In genomic region chr9:14839970-14840369, GRCm38 (mm10) we compare ENCODE assay signal across 22 mouse cellular contexts. TPM values are rescaled to one million over a fixed set of nuclear protein-coding genes. Genes with fewer than 3 reads are reported as not detected.
DNase-seq lines count a peak whose midpoint lies in the region; ATAC-seq and TF ChIP-seq lines count a peak whose summit lies in the region.
"Had no signal": no experiment of that assay in that cellular context is flagged by ENCODE, and none has a peak within 500 bp of the region (broad histone marks: within the 10 kb centered on the region; RNA-seq: fewer than 3 reads in every experiment).

No protein-coding gene starts in this region.

- 81% methylated on average over 5 of the region's 5 CpGs for WGBS in forebrain, embryonic 16.5 days
- 60% methylated on average over 5 of the region's 5 CpGs for WGBS in forebrain, postnatal 0 days
- 87% methylated on average over 5 of the region's 5 CpGs for WGBS in heart, postnatal 0 days
- 82% methylated on average over 5 of the region's 5 CpGs for WGBS in heart, adult 2 months
- WGBS in midbrain, embryonic 14.5 days: 84% methylated on average over 5 of the region's 5 CpGs
- WGBS in midbrain, embryonic 11.5 days: 85% methylated on average over 5 of the region's 5 CpGs

- no peaks in the 10 kb centered on the region for H3K27me3 ChIP-seq in forebrain, embryonic 16.5 days (replicated peaks; ENCODE audit: control insufficient read depth, insufficient read depth, low read length)
- no peaks in the 10 kb centered on the region for H3K27me3 ChIP-seq in forebrain, postnatal 0 days (ENCODE audit: insufficient read depth, low read length)
- H3K27me3 ChIP-seq in heart, postnatal 0 days (ENCODE audit: control insufficient read depth, insufficient read depth, low read length): no peaks in the 10 kb centered on the region
- no peaks in the 10 kb centered on the region for H3K27me3 ChIP-seq in heart, adult 2 months (ENCODE audit: control insufficient read depth, insufficient read depth, low read length)
- no peaks in the 10 kb centered on the region for H3K27me3 ChIP-seq in midbrain, embryonic 14.5 days (ENCODE audit: control insufficient read depth, insufficient read depth, low read length)
- no peaks in the 10 kb centered on the region for H3K27me3 ChIP-seq in midbrain, embryonic 11.5 days (ENCODE audit: control insufficient read depth, insufficient read depth, low read length)
- H3K27me3 ChIP-seq: CH12.LX; embryonic facial prominence, embryonic 13.5 days; forebrain, embryonic 15.5 days; hindbrain, embryonic 15.5 days; Patski had no signal

- no peak overlapping the region for H3K27ac ChIP-seq in forebrain, embryonic 16.5 days (ENCODE audit: low read length)
- no peak overlapping the region for H3K27ac ChIP-seq in forebrain, postnatal 0 days (ENCODE audit: low read depth, low read length)
- no peak overlapping the region for H3K27ac ChIP-seq in heart, postnatal 0 days (ENCODE audit: low read depth)
- no peak overlapping the region for H3K27ac ChIP-seq in heart, adult 2 months
- H3K27ac ChIP-seq in midbrain, embryonic 14.5 days (replicated peaks; ENCODE audit: low read depth, low read length): no peak overlapping the region
- H3K27ac ChIP-seq in midbrain, embryonic 11.5 days (ENCODE audit: low read depth, low read length): no peak overlapping the region
- H3K27ac ChIP-seq: embryonic facial prominence, embryonic 13.5 days; forebrain, embryonic 15.5 days; hindbrain, embryonic 15.5 days had no signal

- H3K4me2 ChIP-seq in forebrain, embryonic 16.5 days (ENCODE audit: low read length): no peak overlapping the region
- no peak overlapping the region for H3K4me2 ChIP-seq in forebrain, postnatal 0 days (ENCODE audit: low read depth)
- no peak overlapping the region for H3K4me2 ChIP-seq in heart, postnatal 0 days (ENCODE audit: low read depth, low read length)
- H3K4me2 ChIP-seq in midbrain, embryonic 14.5 days (ENCODE audit: low read length): no peak overlapping the region
- no peak overlapping the region for H3K4me2 ChIP-seq in midbrain, embryonic 11.5 days
- H3K4me2 ChIP-seq: embryonic facial prominence, embryonic 13.5 days; forebrain, embryonic 15.5 days; hindbrain, embryonic 15.5 days had no signal

- no peak for TF ChIP-seq POLR2A in heart, adult 2 months (IDR thresholded peaks at IDR 0.05; ENCODE audit: insufficient read depth, low read depth, low read length)

- H3K9ac ChIP-seq in forebrain, embryonic 16.5 days (replicated peaks; ENCODE audit: low read depth, low read length): no peak overlapping the region
- no peak overlapping the region for H3K9ac ChIP-seq in forebrain, postnatal 0 days
- no peak overlapping the region for H3K9ac ChIP-seq in heart, postnatal 0 days (replicated peaks; ENCODE audit: low read depth, low read length)
- no peak overlapping the region for H3K9ac ChIP-seq in heart, adult 2 months (ENCODE audit: low read depth, low read length)
- H3K9ac ChIP-seq in midbrain, embryonic 14.5 days (replicated peaks; ENCODE audit: low read length): no peak overlapping the region
- H3K9ac ChIP-seq in midbrain, embryonic 11.5 days (ENCODE audit: low read length): no peak overlapping the region
- H3K9ac ChIP-seq: embryonic facial prominence, embryonic 13.5 days; forebrain, embryonic 15.5 days; hindbrain, embryonic 15.5 days had no signal

- intact Hi-C loops in heart, adult 2 months (cut with DNase I): no loop called here

- peaks cover 2% of the 10 kb centered on the region; the same call in 1 of the 2 replicates for H3K36me3 ChIP-seq in forebrain, embryonic 16.5 days (ENCODE audit: control insufficient read depth, insufficient read depth)
- 0 out of 2 replicates have a peak, but pooled peaks cover 6% of the 10 kb centered on the region for H3K36me3 ChIP-seq in forebrain, postnatal 0 days (ENCODE audit: insufficient read depth)
- peaks cover 12% of the 10 kb centered on the region; the same call in 1 of the 2 replicates for H3K36me3 ChIP-seq in heart, postnatal 0 days (replicated peaks; ENCODE audit: control insufficient read depth, insufficient read depth, low read length)
- H3K36me3 ChIP-seq in heart, adult 2 months (ENCODE audit: control insufficient read depth, insufficient read depth, low read length): no peaks in the 10 kb centered on the region
- 0 out of 2 replicates have a peak, but pooled peaks cover 12% of the 10 kb centered on the region for H3K36me3 ChIP-seq in midbrain, embryonic 14.5 days (ENCODE audit: control insufficient read depth, insufficient read depth, low read length)
- peaks cover 3% of the 10 kb centered on the region; the same call in 1 of the 2 replicates for H3K36me3 ChIP-seq in midbrain, embryonic 11.5 days (ENCODE audit: control insufficient read depth, insufficient read depth, low read length)
- H3K36me3 ChIP-seq: hindbrain, embryonic 15.5 days had no signal

- H3K79me2 ChIP-seq in heart, adult 2 months (replicated peaks; ENCODE audit: control insufficient read depth, insufficient read depth, low read length): no peaks in the 10 kb centered on the region

- no peak for TF ChIP-seq CTCF in forebrain, postnatal 0 days (IDR thresholded peaks at IDR 0.05; ENCODE audit: low read depth)
- no peak for TF ChIP-seq CTCF in heart, postnatal 0 days (IDR thresholded peaks at IDR 0.05; ENCODE audit: low read depth)
- TF ChIP-seq CTCF in heart, adult 2 months (IDR thresholded peaks at IDR 0.05): no peak

- no peak overlapping the region for H3K4me3 ChIP-seq in forebrain, embryonic 16.5 days (replicated peaks; ENCODE audit: low read length)
- H3K4me3 ChIP-seq in forebrain, postnatal 0 days (ENCODE audit: low read depth, low read length): no peak overlapping the region
- no peak overlapping the region for H3K4me3 ChIP-seq in heart, postnatal 0 days (ENCODE audit: low read depth, low read length)
- H3K4me3 ChIP-seq in heart, adult 2 months: no peak overlapping the region
- no peak overlapping the region for H3K4me3 ChIP-seq in midbrain, embryonic 14.5 days (replicated peaks; ENCODE audit: low read depth, low read length)
- no peak overlapping the region for H3K4me3 ChIP-seq in midbrain, embryonic 11.5 days (ENCODE audit: low read depth, low read length)
- H3K4me3 ChIP-seq: embryonic facial prominence, embryonic 13.5 days; forebrain, embryonic 15.5 days; hindbrain, embryonic 15.5 days had no signal

- peaks cover 3% of the 10 kb centered on the region for H3K4me1 ChIP-seq in forebrain, embryonic 16.5 days (replicated peaks; ENCODE audit: control insufficient read depth, insufficient read depth, low read length)
- no peaks in the 10 kb centered on the region for H3K4me1 ChIP-seq in forebrain, postnatal 0 days (ENCODE audit: insufficient read depth)
- no peaks in the 10 kb centered on the region for H3K4me1 ChIP-seq in heart, postnatal 0 days (ENCODE audit: control insufficient read depth, insufficient read depth)
- H3K4me1 ChIP-seq in heart, adult 2 months (ENCODE audit: control insufficient read depth, insufficient read depth, low read length): peaks cover 2% of the 10 kb centered on the region
- no peaks in the 10 kb centered on the region for H3K4me1 ChIP-seq in midbrain, embryonic 14.5 days (ENCODE audit: control insufficient read depth, insufficient read depth, low read length)
- no peaks in the 10 kb centered on the region for H3K4me1 ChIP-seq in midbrain, embryonic 11.5 days (ENCODE audit: control insufficient read depth, insufficient read depth, low read length)

- no peaks in the 10 kb centered on the region for H3K9me3 ChIP-seq in forebrain, embryonic 16.5 days (ENCODE audit: control insufficient read depth, low read length)
- H3K9me3 ChIP-seq in forebrain, postnatal 0 days (ENCODE audit: low read length): no peaks in the 10 kb centered on the region
- H3K9me3 ChIP-seq in heart, postnatal 0 days (replicated peaks; ENCODE audit: control insufficient read depth, low read length): no peaks in the 10 kb centered on the region
- no peaks in the 10 kb centered on the region for H3K9me3 ChIP-seq in midbrain, embryonic 14.5 days (ENCODE audit: control insufficient read depth, low read length)
- H3K9me3 ChIP-seq in midbrain, embryonic 11.5 days (ENCODE audit: control insufficient read depth, low read length): no peaks in the 10 kb centered on the region
- H3K9me3 ChIP-seq: embryonic facial prominence, embryonic 13.5 days; forebrain, embryonic 15.5 days; hindbrain, embryonic 15.5 days had no signal

- no peak for DNase-seq in forebrain, postnatal 0 days
- DNase-seq in heart, postnatal 0 days (ENCODE audit: low spot score): no peak
- no peak for DNase-seq in heart, adult 2 months
- DNase-seq in midbrain, embryonic 14.5 days: no peak
- no peak for DNase-seq in midbrain, embryonic 11.5 days (ENCODE audit: low spot score, missing footprints)
- DNase-seq in layer of hippocampus, adult 18-20 months (ENCODE audit: low spot score in 2 of 2): no peak
- DNase-seq: cerebellum, adult 11-12 months; cerebellum, adult 9-10 months; kidney, adult 18-20 months had no signal

- no peak for TF ChIP-seq EP300 in heart, postnatal 0 days (IDR thresholded peaks at IDR 0.05; ENCODE audit: low read depth)
- no peak for TF ChIP-seq EP300 in heart, adult 2 months (IDR thresholded peaks at IDR 0.05; ENCODE audit: insufficient read depth, low read depth, low read length)

- ATAC-seq in forebrain, embryonic 16.5 days: peak; percentile 24; the same call in 1 of the 2 replicates
- ATAC-seq in forebrain, postnatal 0 days: no peak
- 0 out of 2 replicates have a peak, but pooled peaks have one; percentile 21 for ATAC-seq in heart, postnatal 0 days (ENCODE audit: insufficient read depth, low read depth)
- ATAC-seq in midbrain, embryonic 14.5 days (ENCODE audit: low FRiP score, low TSS enrichment): peak; percentile 44; the same call in 1 of the 2 replicates
- no peak for ATAC-seq in midbrain, embryonic 11.5 days (ENCODE audit: low FRiP score)
- ATAC-seq: activated CD4-positive, CD25-positive, alpha-beta regulatory T cell, adult 4 months; Patski had no signal

RNA-seq across cellular contexts. Expression of gene Gpr83, which starts 20.0 kb away (rescaled TPM):
- 1.4 and 2.0 TPM in 2 replicates for polyA plus RNA-seq in forebrain, embryonic 16.5 days (2015; fragmentation: Nextera tagmentation; extraction: Ambion mirVana)
- 1.8 and 4.0 TPM in 2 replicates for total RNA-seq in forebrain, postnatal 0 days (2014; rRNA removed)
- 2.6 and 2.7 TPM in 2 replicates for polyA plus RNA-seq in forebrain, postnatal 0 days (2015; fragmentation: Nextera tagmentation; extraction: Ambion mirVana)
- 0.15 TPM in 1 of 2 replicates, not detected in the other for total RNA-seq in heart, postnatal 0 days (2014; rRNA removed; ENCODE audit: low replicate concordance)
- polyA plus RNA-seq in heart, postnatal 0 days (2015; fragmentation: Nextera tagmentation; extraction: Ambion mirVana): 0.04 TPM in 1 of 2 replicates, not detected in the other
- not detected for total RNA-seq in heart, adult 2 months (2021)
- 0.14 and 0.15 TPM in 2 replicates for polyA plus RNA-seq in heart, adult 2 months (2012; rRNA removed)
- polyA plus RNA-seq in midbrain, embryonic 14.5 days (2014; fragmentation: Nextera tagmentation; extraction: Ambion mirVana): 3.5 TPM in 2 replicates
- polyA plus RNA-seq in midbrain, embryonic 11.5 days (2014; fragmentation: Nextera tagmentation; extraction: Ambion mirVana): 0.26 and 0.34 TPM in 2 replicates
- 10 to 100 TPM; 13.5 to 16.2 TPM for total RNA-seq in layer of hippocampus, adult 18-20 months (2021)
- total RNA-seq: adrenal gland, adult 18-20 months; adrenal gland, postnatal 14 days; CH12.LX; gastrocnemius, adult 18-20 months; gastrocnemius, postnatal 14 days; hematopoietic stem cell, adult 5-6 weeks had no signal
- polyA plus RNA-seq: gonadal fat pad, adult 2 months; Patski had no signal

RNA-seq across cellular contexts. Expression of gene Ankrd49, which starts 55.3 kb away (rescaled TPM):
- polyA plus RNA-seq in forebrain, embryonic 16.5 days (2015; fragmentation: Nextera tagmentation; extraction: Ambion mirVana): 43.7 and 48.1 TPM in 2 replicates
- 24.8 and 31.3 TPM in 2 replicates for total RNA-seq in forebrain, postnatal 0 days (2014; rRNA removed)
- polyA plus RNA-seq in forebrain, postnatal 0 days (2015; fragmentation: Nextera tagmentation; extraction: Ambion mirVana): 33.8 and 39.5 TPM in 2 replicates
- total RNA-seq in heart, postnatal 0 days (2014; rRNA removed; ENCODE audit: low replicate concordance): 7.8 and 25.8 TPM in 2 replicates
- polyA plus RNA-seq in heart, postnatal 0 days (2015; fragmentation: Nextera tagmentation; extraction: Ambion mirVana): 15.5 and 18.0 TPM in 2 replicates
- 1 to 10 TPM; 5.3 to 7.6 TPM for total RNA-seq in heart, adult 2 months (2021)
- polyA plus RNA-seq in heart, adult 2 months (2012; rRNA removed): 3.9 and 6.9 TPM in 2 replicates
- polyA plus RNA-seq in midbrain, embryonic 14.5 days (2014; fragmentation: Nextera tagmentation; extraction: Ambion mirVana): 32.2 and 35.4 TPM in 2 replicates
- 63.2 and 66.4 TPM in 2 replicates for polyA plus RNA-seq in midbrain, embryonic 11.5 days (2014; fragmentation: Nextera tagmentation; extraction: Ambion mirVana)
- total RNA-seq in layer of hippocampus, adult 18-20 months (2021): 10 to 100 TPM; 13.4 to 14.2 TPM

RNA-seq across cellular contexts. Expression of gene Mre11a, which starts 55.5 kb away (rescaled TPM):
- 15.5 and 16.8 TPM in 2 replicates for polyA plus RNA-seq in forebrain, embryonic 16.5 days (2015; fragmentation: Nextera tagmentation; extraction: Ambion mirVana)
- total RNA-seq in forebrain, postnatal 0 days (2014; rRNA removed): 9.8 and 11.8 TPM in 2 replicates
- polyA plus RNA-seq in forebrain, postnatal 0 days (2015; fragmentation: Nextera tagmentation; extraction: Ambion mirVana): 6.6 and 8.9 TPM in 2 replicates
- total RNA-seq in heart, postnatal 0 days (2014; rRNA removed; ENCODE audit: low replicate concordance): 8.2 and 9.9 TPM in 2 replicates
- 6.0 and 6.4 TPM in 2 replicates for polyA plus RNA-seq in heart, postnatal 0 days (2015; fragmentation: Nextera tagmentation; extraction: Ambion mirVana)
- 10 to 100 TPM in 1 of 2 experiments, 1 to 10 TPM in 1; 9.8 to 10.4 TPM for total RNA-seq in heart, adult 2 months (2021)
- 2.8 and 7.0 TPM in 2 replicates for polyA plus RNA-seq in heart, adult 2 months (2012; rRNA removed)
- polyA plus RNA-seq in midbrain, embryonic 14.5 days (2014; fragmentation: Nextera tagmentation; extraction: Ambion mirVana): 9.0 and 16.1 TPM in 2 replicates
- polyA plus RNA-seq in midbrain, embryonic 11.5 days (2014; fragmentation: Nextera tagmentation; extraction: Ambion mirVana): 29.4 and 30.8 TPM in 2 replicates
- 10 to 100 TPM; 10.9 to 14.0 TPM for total RNA-seq in layer of hippocampus, adult 18-20 months (2021)

Comparison
In these comparisons a context has a peak if more than half of its experiments do, and no peak if none do; other contexts are left out.
1. ATAC-seq: peak in forebrain, embryonic 16.5 days (single experiment), heart, postnatal 0 days (single experiment) and midbrain, embryonic 14.5 days (single experiment); none in forebrain, postnatal 0 days (single experiment) and midbrain, embryonic 11.5 days (single experiment).